Mouse (Mus musculus) hematopoietic stem cell, adult 5-6 weeks (primary cell): ENCODE measurements around the gene Rab29. TPM values are rescaled to one million over a fixed set of nuclear protein-coding genes. Genes with fewer than 3 reads are reported as not detected.
A peak's percentile ranks its signal among the peaks of the same experiment; 100 is the strongest.
"Not testable (repeated sequence)": the region's sequence is repeated elsewhere in the genome, so short reads cannot be mapped to it uniquely, and the experiment has no call there.

Experiments used
- ATAC-seq, 2 experiments: fragments of 125-278 bp in 1 of 2; replicated peaks in 1 of 2; 2 replicates each; pipeline ENCODE4 v1.8.0; 2016 to 2017; ENCODE audit warnings: inconsistent platforms in 2 of 2, mild to moderate bottlenecking in 2 of 2, moderate number of reproducible peaks in 2 of 2, low read depth in 1 of 2, moderate TSS enrichment in 1 of 2; ENCODE audit not compliant: low FRiP score in 2 of 2, poor library complexity in 2 of 2, severe bottlenecking in 2 of 2, insufficient read depth in 1 of 2, low TSS enrichment in 1 of 2
- total RNA-seq: library from RNA; stranded (forward); fragments of 172-1452, 232-1000 nt; gene quantifications from 2 replicates; pipeline ENCODE4 v1.2.3, GENCODE M21; 2017

Gene Rab29
- total RNA-seq, 1 experiment from 2014 or later: 16.1 TPM

DNA sequence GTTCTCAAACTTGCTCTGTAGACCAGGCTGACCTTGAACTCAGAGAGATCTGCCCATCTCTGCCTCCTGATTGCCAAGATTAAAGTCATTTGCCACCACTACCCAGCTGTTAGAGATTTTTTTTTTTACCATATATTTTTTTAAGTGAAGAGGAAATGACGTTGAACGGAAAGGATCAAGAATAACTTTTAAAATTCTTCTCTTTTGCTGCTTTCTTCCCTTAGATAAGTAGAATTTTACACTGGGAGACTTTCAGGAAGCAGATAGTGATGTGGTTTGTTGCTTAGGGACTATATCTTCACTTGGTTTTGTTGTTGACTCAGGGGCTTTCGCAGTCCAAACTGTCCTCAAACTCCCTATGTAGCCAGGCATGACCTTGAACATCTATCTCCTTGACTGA, 41.4 kb downstream of the Rab29 start:
- ATAC-seq: no peak

DNA sequence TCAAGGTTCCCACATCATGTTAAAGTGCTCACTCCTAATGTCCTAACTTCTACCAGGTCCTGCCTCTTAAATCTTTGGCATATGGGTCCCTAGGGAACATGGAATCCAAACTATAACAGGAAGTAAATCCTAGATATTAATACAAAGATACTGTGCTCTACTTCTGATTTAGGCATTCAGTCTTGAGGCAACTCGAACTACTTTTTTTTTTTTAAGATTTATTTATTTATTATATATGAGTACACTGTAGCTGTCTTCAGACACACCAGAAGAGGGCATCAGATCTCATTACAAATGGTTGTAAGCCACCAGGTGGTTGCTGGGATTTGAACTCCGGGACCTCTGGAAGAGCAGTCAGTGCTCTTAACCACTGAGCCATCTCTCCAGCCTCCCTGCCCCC, 42.2 kb downstream of the Rab29 start:
- ATAC-seq: not testable (repeated sequence)

GRCm38 (mm10) chr1:131910001-131910648, 43.1 kb downstream of the Rab29 start, which contains the start of gene Nucks1:
Gene Nucks1, plus strand, starts transcription at chr1:131910534.
- ATAC-seq: peak; percentile 98 to 99

DNA sequence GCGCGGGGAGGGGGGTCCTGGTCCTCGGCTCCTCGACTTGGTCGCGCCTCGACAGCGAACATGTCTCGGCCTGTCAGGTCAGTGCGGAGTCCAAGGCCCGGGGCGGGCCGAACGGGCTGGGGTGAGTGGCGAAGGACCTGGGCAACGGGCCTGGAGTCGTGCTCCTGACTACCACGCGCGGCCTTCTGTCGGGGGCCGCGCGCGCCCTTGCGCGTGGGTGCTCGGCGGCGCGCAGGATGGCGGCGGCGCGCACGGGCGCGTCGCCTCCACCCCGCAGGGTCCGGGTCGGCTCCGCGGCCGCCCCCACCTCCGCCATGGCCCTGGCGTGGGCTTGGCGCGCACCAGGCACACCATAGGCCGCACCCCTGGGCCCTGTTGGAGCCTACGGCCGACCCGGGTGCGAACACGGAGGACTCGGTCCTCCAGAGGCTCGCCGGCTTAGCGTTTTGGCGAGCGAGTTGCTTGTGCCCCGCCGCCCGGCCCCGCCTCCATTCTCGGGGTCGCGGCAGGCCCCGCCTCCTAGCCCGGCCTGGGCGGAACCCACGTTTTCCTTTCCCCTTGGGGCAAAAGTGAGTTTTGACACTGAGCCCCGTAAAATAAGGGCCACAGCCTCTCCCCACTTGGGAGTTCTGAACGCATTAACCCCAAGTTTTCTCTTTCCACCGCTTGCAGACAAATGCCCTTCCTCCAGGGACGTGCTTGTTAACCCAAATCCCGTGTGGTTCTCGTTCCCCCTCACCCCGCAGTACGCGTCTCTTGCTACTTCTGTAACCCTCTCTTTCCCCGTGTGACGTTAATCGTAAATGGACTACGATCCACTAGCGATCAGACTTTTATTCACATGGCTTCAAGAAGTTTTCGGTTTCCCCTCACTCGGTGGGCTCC, 43.9 kb downstream of the Rab29 start:
- peak; percentile 38 to 58 for ATAC-seq

- no peak for ATAC-seq
Measured at GRCm38 (mm10) chr1:131917634-131918033, 50.6 kb downstream of the Rab29 start.

- ATAC-seq: no peak
Measured at GRCm38 (mm10) chr1:131919052-131919451, 52.0 kb downstream of the Rab29 start.

DNA sequence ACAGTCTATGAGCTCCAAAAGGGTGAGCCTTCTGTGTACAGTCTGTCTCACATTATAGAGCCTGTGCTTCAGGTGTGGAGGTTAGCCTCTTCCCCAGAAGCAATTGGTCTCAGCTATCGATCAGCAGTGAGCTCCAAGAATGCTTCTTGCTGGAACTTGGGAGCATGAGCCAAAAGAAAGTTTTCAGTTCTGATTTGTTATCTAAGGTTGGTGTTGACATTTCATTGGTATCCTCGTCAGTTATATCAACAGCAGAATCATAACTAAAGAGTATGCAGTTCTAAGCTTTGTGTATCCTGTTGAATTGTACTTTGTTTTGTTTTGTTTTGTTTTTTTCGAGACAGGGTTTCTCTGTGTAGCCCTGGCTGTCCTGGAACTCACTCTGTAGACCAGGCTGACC, 55.1 kb downstream of the Rab29 start:
- ATAC-seq: no peak

Other genes starting within 250 kb of the Rab29 start
- 13.3 and 40.3 TPM in 2 replicates for gene Ctse, start 228.9 kb upstream of the Rab29 start, total RNA-seq
- gene Rab7b, start 178.5 kb upstream of the Rab29 start, total RNA-seq: 2.1 and 4.5 TPM in 2 replicates
- not detected in 2 replicates for gene Slc26a9, start 123.2 kb upstream of the Rab29 start, total RNA-seq
- gene Pm20d1, start 69.8 kb upstream of the Rab29 start, total RNA-seq: not detected in 2 replicates
- 11.2 and 14.2 TPM in 2 replicates for gene Slc41a1, start 39.7 kb upstream of the Rab29 start, total RNA-seq
- gene Nucks1, start 43.3 kb downstream of the Rab29 start, total RNA-seq: 255 and 303 TPM in 2 replicates
- gene Slc45a3, start 95.7 kb downstream of the Rab29 start, total RNA-seq: 0.35 and 0.88 TPM in 2 replicates
- 118 and 147 TPM in 2 replicates for gene Elk4, start 140.4 kb downstream of the Rab29 start, total RNA-seq
- 0.79 and 2.9 TPM in 2 replicates for gene Mfsd4a, start 200.8 kb downstream of the Rab29 start, total RNA-seq